Mouse (Mus musculus): ENCODE results near the gene Ptpn3.

DNA sequence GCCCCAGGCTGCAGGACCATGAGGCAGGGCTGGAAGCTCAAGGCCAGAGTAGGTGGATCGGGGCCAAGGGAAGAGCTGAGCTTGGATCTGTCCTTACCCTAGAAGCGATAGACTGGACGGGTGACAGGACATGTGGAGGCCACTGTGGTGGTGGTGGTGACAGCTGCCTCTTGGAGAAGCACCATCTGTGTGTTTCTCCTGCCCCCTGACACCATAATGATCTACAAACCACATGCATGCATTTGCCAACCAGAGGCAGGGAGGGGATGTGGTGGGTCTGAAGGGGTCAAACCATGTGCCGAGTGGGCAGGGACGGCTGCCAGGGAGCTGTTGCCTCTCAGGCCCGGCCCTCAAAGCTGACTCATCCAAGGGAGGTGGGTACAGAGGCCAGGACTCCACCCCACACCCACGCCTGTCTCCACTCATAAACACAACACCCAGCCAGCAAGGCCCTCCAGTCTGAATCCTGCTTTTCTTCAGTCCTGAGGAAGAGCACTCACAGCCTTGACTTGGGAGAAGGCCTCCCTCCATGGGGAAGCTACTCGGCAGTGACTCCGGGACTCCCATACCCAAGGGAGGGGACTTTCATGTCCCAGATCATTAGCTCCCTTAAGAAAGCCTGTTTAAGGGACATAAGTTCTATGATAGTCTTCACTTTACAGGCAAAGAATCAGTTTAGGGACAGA lies 6.5 kb downstream of the Ptpn3 start:
- TF ChIP-seq HCFC1 (IDR thresholded peaks at IDR 0.05; ENCODE audit: borderline replicate concordance, insufficient read depth, low read length): no peak
- TF ChIP-seq MAFK (IDR thresholded peaks at IDR 0.05; ENCODE audit: insufficient read depth, low read depth, low read length): no peak
- no peak for TF ChIP-seq CHD2 (IDR thresholded peaks at IDR 0.05; ENCODE audit: low read depth, low read length)
- no peak for TF ChIP-seq ZC3H11A (IDR thresholded peaks at IDR 0.05; ENCODE audit: borderline replicate concordance, low read depth, low read length)
- TF ChIP-seq ZNF384 (IDR thresholded peaks at IDR 0.05; ENCODE audit: low read depth, low read length): no peak
